Mouse (Mus musculus) hindbrain, embryonic 13.5 days (tissue): Measurements from ENCODE around the gene Ctnnd2. TPM values are rescaled to one million over a fixed set of nuclear protein-coding genes. Genes with fewer than 3 reads are reported as not detected.

Experiments used
- ATAC-seq: fragments of 200-750 bp; cut with Nextera tagmentation; 2 replicates; pipeline ENCODE4 v1.8.0; 2017; ENCODE audit warnings: moderate TSS enrichment; ENCODE audit not compliant: low FRiP score
- H3K27ac ChIP-seq: fragments of 300-500 bp; sonication (generic); 2 replicates; pipeline ENCODE4 v1.5.1; 2015; ENCODE audit warnings: inconsistent platforms, mild to moderate bottlenecking, moderate library complexity
- H3K27me3 ChIP-seq: fragments of 300-500 bp; sonication (generic); 2 replicates; pipeline ENCODE4 v1.6.1; 2015; ENCODE audit warnings: mild to moderate bottlenecking, inconsistent platforms
- H3K36me3 ChIP-seq: fragments of 300-500 bp; sonication (generic); 2 replicates; pipeline ENCODE4 v1.6.1; 2015; ENCODE audit warnings: mild to moderate bottlenecking, inconsistent platforms
- H3K4me1 ChIP-seq: fragments of 300-500 bp; sonication (generic); replicated peaks from 2 replicates; pipeline ENCODE4 v1.6.1; 2015; ENCODE audit warnings: inconsistent platforms
- H3K4me2 ChIP-seq: fragments of 300-500 bp; sonication (generic); 2 replicates; pipeline ENCODE4 v1.6.1; 2015; ENCODE audit warnings: inconsistent platforms, mild to moderate bottlenecking, moderate library complexity
- H3K4me3 ChIP-seq: fragments of 300-500 bp; sonication (generic); 2 replicates; pipeline ENCODE4 v1.5.1; 2015; ENCODE audit warnings: mild to moderate bottlenecking, inconsistent platforms
- H3K9ac ChIP-seq: fragments of 300-500 bp; sonication (generic); 2 replicates; pipeline ENCODE4 v1.6.1; 2015; ENCODE audit warnings: mild to moderate bottlenecking, inconsistent platforms
- H3K9me3 ChIP-seq: fragments of 300-500 bp; sonication (generic); 2 replicates; pipeline ENCODE4 v1.6.1; 2016; ENCODE audit warnings: inconsistent platforms
- WGBS: fragments of 180-500 bp; shearing (Covaris S2); methylation state at CpG from one replicate; pipeline ENCODE4 v1.1.7; 2015; 5-methylcytosine and 5-hydroxymethylcytosine counted together
- polyA plus RNA-seq: library from polyadenylated mRNA; unstranded; fragments of >200 nt; fragmentation: Nextera tagmentation; extraction: Ambion mirVana; gene quantifications from 2 replicates; pipeline ENCODE4 v1.2.1, GENCODE M21; 2015

Ctnnd2 gene
- polyA plus RNA-seq, 1 experiment from 2014 or later, result 59.6 TPM

DNA sequence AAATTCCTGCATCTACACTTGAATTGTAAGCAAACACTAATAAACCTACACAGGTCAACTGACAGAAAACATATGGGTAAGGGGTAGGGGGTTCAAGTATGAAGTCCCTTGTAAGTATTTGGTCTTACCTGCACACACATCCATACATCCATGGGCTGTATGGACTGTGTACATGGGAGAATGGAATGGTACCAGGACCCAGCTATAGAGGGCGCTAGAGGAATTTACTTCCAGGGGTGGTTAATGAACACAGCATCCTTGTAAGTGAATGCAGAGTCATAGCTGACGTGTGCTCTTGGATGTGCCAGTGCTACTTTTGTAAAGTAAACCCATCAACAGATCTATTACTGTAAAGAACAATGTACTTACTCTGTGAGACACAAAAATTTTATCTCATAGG is 254.9 kb downstream of the Ctnnd2 start:
- H3K4me1 ChIP-seq, result 0 out of 2 replicates have a peak, but pooled peaks cover 4% of the 10 kb centered on the region
- no peaks in the 10 kb centered on the region for H3K9me3 ChIP-seq
- H3K27me3 ChIP-seq, result no peaks in the 10 kb centered on the region
- no peak overlapping the region for H3K4me3 ChIP-seq
- no peak overlapping the region for H3K27ac ChIP-seq
- no peak overlapping the region for H3K9ac ChIP-seq
- H3K4me2 ChIP-seq, result no peak overlapping the region
- no peaks in the 10 kb centered on the region for H3K36me3 ChIP-seq
- ATAC-seq, result no peak
- WGBS, result 16% methylated on average over 2 of the region's 2 CpGs

DNA sequence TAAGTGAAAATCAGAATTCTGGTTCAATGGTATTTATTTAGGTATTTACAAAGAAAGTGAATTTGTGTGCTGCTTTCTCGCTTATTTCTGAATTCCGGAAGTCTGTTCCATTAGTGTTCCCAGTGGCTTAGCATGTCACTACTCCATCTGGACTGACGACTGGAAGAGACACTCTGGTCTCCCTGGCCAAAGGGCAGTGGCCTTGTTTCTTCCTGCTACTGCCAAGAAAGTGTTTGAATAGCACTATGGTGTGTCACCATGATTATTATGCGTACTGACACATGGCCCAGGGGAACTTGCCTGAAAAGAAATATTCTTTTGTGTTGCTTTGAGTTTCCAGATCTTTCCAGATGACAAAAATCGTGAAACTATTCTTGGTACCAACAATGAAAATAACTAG is 266.7 kb downstream of the Ctnnd2 start:
- Histone ChIP-seq H3K36me3 (no peaks in the 10 kb centered on the region), H3K27ac (no peak overlapping the region), H3K9me3 (no peaks in the 10 kb centered on the region), H3K4me1 (peaks cover 3% of the 10 kb centered on the region; the same call in 1 of the 2 replicates), H3K9ac (no peak overlapping the region), H3K4me2 (no peak overlapping the region), H3K4me3 (no peak overlapping the region), H3K27me3 (no peaks in the 10 kb centered on the region)
- WGBS, result 68% methylated on average over 5 of the region's 5 CpGs
- ATAC-seq, result no peak

GRCm38 (mm10) chr15:30450765-30451164 is 278.4 kb downstream of the Ctnnd2 start:
- Histone ChIP-seq H3K9ac (no peak overlapping the region), H3K27me3 (no peaks in the 10 kb centered on the region), H3K4me3 (no peak overlapping the region), H3K4me1 (peaks cover 7% of the 10 kb centered on the region; the same call in 1 of the 2 replicates), H3K9me3 (no peaks in the 10 kb centered on the region), H3K36me3 (no peaks in the 10 kb centered on the region), H3K27ac (no peak overlapping the region), H3K4me2 (no peak overlapping the region)
- ATAC-seq, result no peak
- 74% methylated on average over 7 of the region's 7 CpGs for WGBS

DNA sequence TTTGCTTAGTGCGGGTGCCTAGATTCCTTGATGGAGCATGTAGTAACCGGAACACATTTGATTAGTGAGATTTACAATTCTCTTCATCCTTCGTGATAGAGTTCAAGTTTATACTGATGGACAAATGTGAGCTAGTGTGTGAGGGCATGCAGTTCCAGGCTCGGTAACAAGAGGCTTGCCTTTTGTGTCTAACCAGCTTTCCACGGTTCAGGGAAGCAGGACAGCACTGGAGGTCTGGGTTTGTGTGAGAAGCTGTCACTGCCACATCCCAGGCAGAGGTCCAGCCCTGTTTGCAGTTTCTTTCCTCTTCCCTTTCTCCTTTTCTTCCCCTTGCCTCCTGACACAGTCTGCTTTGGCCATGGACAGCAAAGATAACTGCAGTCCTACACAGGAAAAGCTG is 279.5 kb downstream of the Ctnnd2 start:
- WGBS, result 43% methylated on average over 5 of the region's 5 CpGs
- H3K9ac ChIP-seq, result no peak overlapping the region
- no peaks in the 10 kb centered on the region for H3K27me3 ChIP-seq
- H3K9me3 ChIP-seq, result no peaks in the 10 kb centered on the region
- no peak overlapping the region for H3K4me2 ChIP-seq
- no peak overlapping the region for H3K4me3 ChIP-seq
- peak overlapping the region; percentile 13; the same call in 1 of the 2 replicates for H3K27ac ChIP-seq
- H3K4me1 ChIP-seq, result peaks cover 11% of the 10 kb centered on the region
- no peak for ATAC-seq
- H3K36me3 ChIP-seq, result no peaks in the 10 kb centered on the region

GRCm38 (mm10) chr15:30457541-30458250 is 285.3 kb downstream of the Ctnnd2 start:
- peak; percentile 89 for ATAC-seq
- peaks cover 29% of the 10 kb centered on the region for H3K4me1 ChIP-seq

GRCm38 (mm10) chr15:30458671-30459070 is 286.3 kb downstream of the Ctnnd2 start:
- Histone ChIP-seq H3K9me3 (no peaks in the 10 kb centered on the region), H3K27ac (no peak overlapping the region), H3K27me3 (no peaks in the 10 kb centered on the region), H3K36me3 (no peaks in the 10 kb centered on the region), H3K4me3 (peak overlapping the region; percentile 35), H3K4me2 (peak overlapping the region; percentile 59), H3K4me1 (peaks cover 29% of the 10 kb centered on the region), H3K9ac (no peak overlapping the region; the same call in 1 of the 2 replicates)
- 37% methylated on average over 5 of the region's 5 CpGs for WGBS
- no peak for ATAC-seq

More at GRCm38 (mm10) chr15:30457541-30458250, 285.3 kb downstream of the Ctnnd2 start:
- WGBS, result 11% methylated on average over 12 of the region's 12 CpGs
- H3K27ac ChIP-seq, result peak overlapping the region; percentile 84
- H3K4me3 ChIP-seq, result peak overlapping the region; percentile 35
- no peaks in the 10 kb centered on the region for H3K36me3 ChIP-seq
- no peaks in the 10 kb centered on the region for H3K9me3 ChIP-seq
- H3K4me2 ChIP-seq, result peak overlapping the region; percentile 59
- peak overlapping the region; percentile 61 for H3K9ac ChIP-seq
- H3K27me3 ChIP-seq, result no peaks in the 10 kb centered on the region

DNA sequence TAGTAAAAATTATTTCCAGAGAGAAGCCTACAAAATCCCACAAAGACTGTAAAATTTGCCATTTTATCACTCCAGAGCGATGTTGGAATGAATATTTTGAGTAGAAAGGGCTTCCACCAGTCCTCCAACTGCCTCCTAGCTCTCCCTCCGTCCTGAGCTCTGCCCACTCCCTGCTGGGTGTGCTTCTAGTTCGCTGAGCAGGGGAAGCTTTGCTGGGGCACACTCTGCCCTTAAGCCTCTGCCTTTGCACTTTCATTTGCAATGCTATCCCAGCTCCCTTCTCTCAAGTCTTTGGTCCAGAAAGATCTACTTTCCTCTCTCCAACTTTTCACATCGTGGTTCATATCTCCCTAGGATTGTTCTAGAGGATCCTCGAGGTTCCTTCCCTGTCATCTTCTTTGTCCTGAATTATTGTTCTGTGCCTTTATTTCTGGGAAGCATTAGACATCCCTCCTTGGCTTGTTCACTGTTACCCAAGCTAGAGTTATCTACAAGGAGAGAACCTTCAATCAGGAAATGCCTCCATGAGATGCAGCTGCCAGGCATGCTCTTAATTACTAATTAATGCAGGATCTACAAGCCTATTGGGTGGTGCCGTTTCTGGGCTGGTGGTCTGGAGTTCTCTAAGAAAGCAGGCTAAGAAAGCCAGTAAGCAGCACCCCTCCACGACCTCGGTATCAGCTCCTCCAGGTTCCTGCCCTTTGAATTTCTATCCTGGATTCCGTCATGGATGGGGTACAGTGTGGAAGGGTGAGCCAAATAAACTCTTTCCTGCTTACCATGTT is 288.1 kb downstream of the Ctnnd2 start:
- no peak overlapping the region for H3K9ac ChIP-seq
- H3K27ac ChIP-seq, result no peak overlapping the region
- H3K4me2 ChIP-seq, result peak overlapping the region; percentile 21; the same call in 1 of the 2 replicates
- H3K9me3 ChIP-seq, result no peaks in the 10 kb centered on the region
- H3K27me3 ChIP-seq, result no peaks in the 10 kb centered on the region
- no peaks in the 10 kb centered on the region for H3K36me3 ChIP-seq
- no peak overlapping the region for H3K4me3 ChIP-seq
- WGBS, result 44% methylated on average over 9 of the region's 9 CpGs
- no peak for ATAC-seq
- peaks cover 29% of the 10 kb centered on the region for H3K4me1 ChIP-seq

- Histone ChIP-seq H3K27me3 (no peaks in the 10 kb centered on the region), H3K27ac (no peak overlapping the region), H3K36me3 (no peaks in the 10 kb centered on the region), H3K9ac (no peak overlapping the region), H3K4me3 (no peak overlapping the region), H3K4me1 (peaks cover 36% of the 10 kb centered on the region), H3K9me3 (no peaks in the 10 kb centered on the region), H3K4me2 (no peak overlapping the region)
- ATAC-seq, result no peak
- 68% methylated on average over 2 of the region's 2 CpGs for WGBS
Observed at GRCm38 (mm10) chr15:30462804-30463423, 290.5 kb downstream of the Ctnnd2 start.

DNA sequence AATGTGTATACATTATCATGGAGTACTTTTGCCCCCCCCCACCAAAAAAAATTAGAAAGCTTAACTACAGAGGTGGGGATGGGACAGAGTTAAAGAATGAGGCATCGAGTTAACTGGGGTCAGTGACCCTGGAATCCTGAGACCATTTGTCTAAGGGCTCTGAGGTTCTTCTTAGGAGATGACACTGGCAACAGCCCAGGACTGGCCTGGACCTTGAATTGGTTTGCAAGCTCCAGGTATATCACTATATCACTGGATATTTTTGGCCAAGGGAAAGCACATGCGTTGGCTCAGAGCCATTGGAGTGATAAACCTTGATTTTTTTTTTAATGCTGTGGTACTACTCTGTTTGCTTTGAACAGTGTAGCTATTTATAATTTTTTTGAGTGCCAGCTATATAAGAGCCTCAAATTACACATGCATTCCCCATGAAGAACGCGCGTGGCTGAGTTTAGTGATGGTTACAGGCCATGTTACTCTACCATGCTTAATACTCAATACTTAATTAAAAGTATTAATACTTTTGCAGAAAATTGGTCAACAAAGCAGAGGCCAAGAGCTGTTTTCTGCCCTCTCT is 291.2 kb downstream of the Ctnnd2 start:
- Histone ChIP-seq H3K9ac (no peak overlapping the region), H3K36me3 (no peaks in the 10 kb centered on the region), H3K9me3 (no peaks in the 10 kb centered on the region), H3K27me3 (no peaks in the 10 kb centered on the region), H3K4me2 (no peak overlapping the region), H3K4me1 (peaks cover 36% of the 10 kb centered on the region), H3K4me3 (no peak overlapping the region), H3K27ac (no peak overlapping the region)
- ATAC-seq, result no peak
- 89% methylated on average over 5 of the region's 5 CpGs for WGBS

DNA sequence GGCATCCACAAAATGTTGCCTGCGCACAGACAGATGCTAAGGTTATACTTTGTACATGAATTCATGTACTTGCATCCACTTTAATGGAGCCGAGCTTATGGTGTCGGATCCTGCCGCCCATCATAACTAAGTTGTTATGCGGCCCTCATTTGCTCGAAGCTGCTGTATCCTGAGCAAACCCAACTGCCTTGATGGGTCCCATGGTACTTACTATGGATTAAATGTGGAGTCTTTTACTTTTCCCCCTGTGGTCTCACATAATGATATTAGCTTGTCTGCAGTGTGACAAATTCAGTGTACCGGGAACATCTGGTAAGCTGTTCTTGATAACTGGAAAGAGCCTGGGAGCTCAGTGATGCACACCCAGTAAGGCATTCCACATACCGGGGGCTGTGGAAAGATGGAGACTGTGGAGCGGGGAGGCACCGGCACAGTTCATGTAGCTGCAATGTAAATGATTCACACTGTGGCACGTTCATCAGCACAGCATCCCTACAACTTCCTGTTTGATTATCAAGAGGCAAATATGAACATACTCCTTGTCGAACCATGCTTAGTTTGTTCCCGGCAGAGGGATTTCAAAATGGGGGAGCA is 294.7 kb downstream of the Ctnnd2 start:
- Histone ChIP-seq H3K9ac (0 out of 2 replicates have a peak overlapping the region, but pooled peaks have one; percentile 24), H3K9me3 (no peaks in the 10 kb centered on the region), H3K4me3 (no peak overlapping the region), H3K4me2 (no peak overlapping the region), H3K27me3 (no peaks in the 10 kb centered on the region), H3K4me1 (peaks cover 27% of the 10 kb centered on the region), H3K27ac (peak overlapping the region; percentile 64), H3K36me3 (no peaks in the 10 kb centered on the region)
- ATAC-seq, result peak; percentile 74
- 66% methylated on average over 13 of the region's 13 CpGs for WGBS

- 92% methylated on average over 3 of the region's 3 CpGs for WGBS
- ATAC-seq, result no peak
Observed at GRCm38 (mm10) chr15:30468773-30469172, 296.4 kb downstream of the Ctnnd2 start.

More at GRCm38 (mm10) chr15:30468773-30469172, 296.4 kb downstream of the Ctnnd2 start:
- no peaks in the 10 kb centered on the region for H3K9me3 ChIP-seq
- H3K27ac ChIP-seq, result no peak overlapping the region
- H3K4me3 ChIP-seq, result no peak overlapping the region
- no peak overlapping the region for H3K4me2 ChIP-seq
- H3K4me1 ChIP-seq, result peaks cover 27% of the 10 kb centered on the region
- H3K36me3 ChIP-seq, result no peaks in the 10 kb centered on the region
- H3K27me3 ChIP-seq, result no peaks in the 10 kb centered on the region
- no peak overlapping the region for H3K9ac ChIP-seq
